In genomic region chr9:4442908-4443307, GRCm38 (mm10) we compare ENCODE assay signal across 8 mouse cellular contexts.
DNase-seq lines count a peak whose midpoint lies in the region; ATAC-seq lines count a peak whose summit lies in the region.
"Had no signal": no experiment of that assay in that cellular context is flagged by ENCODE, and none has a peak within 500 bp of the region (broad histone marks: within the 10 kb centered on the region; RNA-seq: fewer than 3 reads in every experiment).

No protein-coding gene starts in this region.

- H3K9me3 ChIP-seq in kidney, embryonic 14.5 days (ENCODE audit: control insufficient read depth, low read length) = no peaks in the 10 kb centered on the region
- H3K9me3 ChIP-seq: heart, embryonic 15.5 days had no signal

- H3K36me3 ChIP-seq in kidney, embryonic 14.5 days (ENCODE audit: control insufficient read depth, insufficient read depth, low read length) = no peaks in the 10 kb centered on the region
- H3K36me3 ChIP-seq: heart, embryonic 15.5 days had no signal

- WGBS in kidney, embryonic 14.5 days = 26% methylated on average over 2 of the region's 2 CpGs

- H3K27ac ChIP-seq in kidney, embryonic 14.5 days (ENCODE audit: low read depth, low read length) = no peak overlapping the region
- H3K27ac ChIP-seq: heart, embryonic 15.5 days had no signal

- no peak overlapping the region for H3K4me3 ChIP-seq in kidney, embryonic 14.5 days (ENCODE audit: low read length)
- H3K4me3 ChIP-seq: heart, embryonic 15.5 days had no signal

- H3K4me2 ChIP-seq in kidney, embryonic 14.5 days (replicated peaks; ENCODE audit: low read depth, low read length) = no peak overlapping the region
- H3K4me2 ChIP-seq: heart, embryonic 15.5 days had no signal

- peak; percentile 12 for DNase-seq in right cerebral cortex, postnatal 14 days
- no peak for DNase-seq in right cerebral cortex, postnatal 25 days
- peak; percentile 26 for DNase-seq in WW6 (ENCODE audit: low read depth, low spot score)
- peak; percentile 26 for DNase-seq in embryo, embryonic 11.5 days (ENCODE audit: low read depth, low spot score)
- peak; percentile 20 to 28 for DNase-seq in lung, postnatal 4 days
- peak; percentile 44 for DNase-seq in thymus, postnatal 0 days (ENCODE audit: low spot score)

- ATAC-seq in kidney, embryonic 14.5 days (ENCODE audit: low FRiP score, low TSS enrichment) = peak; percentile 71

- no peak overlapping the region for H3K9ac ChIP-seq in kidney, embryonic 14.5 days (ENCODE audit: low read depth, low read length)
- H3K9ac ChIP-seq: heart, embryonic 15.5 days had no signal

- H3K4me1 ChIP-seq in kidney, embryonic 14.5 days (ENCODE audit: control insufficient read depth, insufficient read depth, low read length) = no peaks in the 10 kb centered on the region
- H3K4me1 ChIP-seq: heart, embryonic 15.5 days had no signal

- no peaks in the 10 kb centered on the region for H3K27me3 ChIP-seq in kidney, embryonic 14.5 days (ENCODE audit: control insufficient read depth, insufficient read depth, low read length)
- H3K27me3 ChIP-seq: heart, embryonic 15.5 days had no signal
